Mouse (Mus musculus): ENCODE data around the gene Urad. TPM values are rescaled to one million over a fixed set of nuclear protein-coding genes. Genes with fewer than 3 reads are reported as not detected.

Urad gene
- polyA plus RNA-seq (2015; fragmentation: Nextera tagmentation; extraction: Ambion mirVana), result 2.6 TPM in 2 replicates

- H3K4me3 ChIP-seq (ENCODE audit: low read length), result no peak within 1 kb of the TSS
- ATAC-seq, result no peak
- no peaks in the 10 kb centered on the region for H3K36me3 ChIP-seq (ENCODE audit: control insufficient read depth, insufficient read depth, low read length)
- no peak within 1 kb of the TSS for H3K9ac ChIP-seq (ENCODE audit: low read depth, low read length)
- 59% methylated on average over 8 of the region's 8 CpGs for WGBS
- no peak within 1 kb of the TSS for H3K27ac ChIP-seq (ENCODE audit: low read length)
- no peak within 1 kb of the TSS for H3K4me2 ChIP-seq (ENCODE audit: low read depth, low read length)
- H3K9me3 ChIP-seq (ENCODE audit: control insufficient read depth, low read length), result no peaks in the 10 kb centered on the region
- 0 out of 2 replicates have a peak, but pooled peaks cover 3% of the 10 kb centered on the region for H3K4me1 ChIP-seq (ENCODE audit: control insufficient read depth, insufficient read depth, low read length)
- peaks cover 7% of the 10 kb centered on the region; the same call in 1 of the 2 replicates for H3K27me3 ChIP-seq (replicated peaks; ENCODE audit: control insufficient read depth, insufficient read depth, low read length)
Measured at GRCm38 (mm10) chr5:147322183-147322582, at the start of gene Urad. Gene Urad (minus strand): TSS chr5:147322440.

- H3K36me3 ChIP-seq (ENCODE audit: control insufficient read depth, insufficient read depth, low read length), result no peaks in the 10 kb centered on the region
- no peak overlapping the region for H3K9ac ChIP-seq (ENCODE audit: low read depth, low read length)
- WGBS, result 84% methylated on average over 8 of the region's 8 CpGs
- no peak overlapping the region for H3K4me3 ChIP-seq (ENCODE audit: low read length)
- ATAC-seq, result no peak
- no peaks in the 10 kb centered on the region for H3K27me3 ChIP-seq (replicated peaks; ENCODE audit: control insufficient read depth, insufficient read depth, low read length)
- no peaks in the 10 kb centered on the region for H3K9me3 ChIP-seq (ENCODE audit: control insufficient read depth, low read length)
- H3K4me2 ChIP-seq (ENCODE audit: low read depth, low read length), result no peak overlapping the region
- H3K4me1 ChIP-seq (ENCODE audit: control insufficient read depth, insufficient read depth, low read length), result no peaks in the 10 kb centered on the region
- no peak overlapping the region for H3K27ac ChIP-seq (ENCODE audit: low read length)
Measured at GRCm38 (mm10) chr5:147370276-147370675, 48.0 kb upstream of the Urad start.

- H3K4me2 ChIP-seq (ENCODE audit: low read depth, low read length), result no peak overlapping the region
- H3K27ac ChIP-seq (ENCODE audit: low read length), result no peak overlapping the region
- no peak for ATAC-seq
- no peaks in the 10 kb centered on the region for H3K9me3 ChIP-seq (ENCODE audit: control insufficient read depth, low read length)
- no peaks in the 10 kb centered on the region for H3K27me3 ChIP-seq (replicated peaks; ENCODE audit: control insufficient read depth, insufficient read depth, low read length)
- H3K4me3 ChIP-seq (ENCODE audit: low read length), result no peak overlapping the region
- WGBS, result 89% methylated on average over 6 of the region's 6 CpGs
- H3K9ac ChIP-seq (ENCODE audit: low read depth, low read length), result no peak overlapping the region
- no peaks in the 10 kb centered on the region for H3K4me1 ChIP-seq (ENCODE audit: control insufficient read depth, insufficient read depth, low read length)
- no peaks in the 10 kb centered on the region for H3K36me3 ChIP-seq (ENCODE audit: control insufficient read depth, insufficient read depth, low read length)
Measured at GRCm38 (mm10) chr5:147368221-147368620, 46.0 kb upstream of the Urad start.

- H3K4me2 ChIP-seq (ENCODE audit: low read depth, low read length), result no peak overlapping the region
- H3K9ac ChIP-seq (ENCODE audit: low read depth, low read length), result no peak overlapping the region
- H3K4me1 ChIP-seq (ENCODE audit: control insufficient read depth, insufficient read depth, low read length), result no peaks in the 10 kb centered on the region
- WGBS, result 48% methylated on average over 16 of the region's 16 CpGs
- no peaks in the 10 kb centered on the region for H3K36me3 ChIP-seq (ENCODE audit: control insufficient read depth, insufficient read depth, low read length)
- H3K9me3 ChIP-seq (ENCODE audit: control insufficient read depth, low read length), result no peaks in the 10 kb centered on the region
- H3K27me3 ChIP-seq (replicated peaks; ENCODE audit: control insufficient read depth, insufficient read depth, low read length), result no peaks in the 10 kb centered on the region
- no peak overlapping the region for H3K27ac ChIP-seq (ENCODE audit: low read length)
- no peak for ATAC-seq
- no peak overlapping the region for H3K4me3 ChIP-seq (ENCODE audit: low read length)
Measured at GRCm38 (mm10) chr5:147365995-147366765, 43.9 kb upstream of the Urad start.

DNA sequence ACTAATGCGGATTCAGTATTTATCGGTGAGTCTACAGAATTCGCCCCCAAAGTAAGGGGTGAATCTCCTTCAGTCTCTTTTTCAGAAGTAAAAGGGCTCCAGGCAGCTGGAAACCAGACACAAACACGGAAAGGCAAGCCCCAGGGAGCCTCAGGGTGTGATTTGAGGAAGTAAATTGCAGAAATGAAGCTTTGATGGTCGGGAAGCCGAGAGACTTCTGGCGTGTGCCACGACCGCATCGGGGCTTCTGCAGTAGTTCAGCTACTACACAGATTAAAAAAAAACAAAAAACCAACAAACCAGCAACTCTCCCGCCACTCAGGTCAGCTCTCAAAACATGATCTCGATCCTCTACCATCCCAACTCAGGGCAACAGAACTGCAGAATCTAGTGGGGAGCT is 40.8 kb upstream of the Urad start:
- 78% methylated on average over 12 of the region's 12 CpGs for WGBS
- ATAC-seq, result no peak
- no peak overlapping the region for H3K9ac ChIP-seq (ENCODE audit: low read depth, low read length)

DNA sequence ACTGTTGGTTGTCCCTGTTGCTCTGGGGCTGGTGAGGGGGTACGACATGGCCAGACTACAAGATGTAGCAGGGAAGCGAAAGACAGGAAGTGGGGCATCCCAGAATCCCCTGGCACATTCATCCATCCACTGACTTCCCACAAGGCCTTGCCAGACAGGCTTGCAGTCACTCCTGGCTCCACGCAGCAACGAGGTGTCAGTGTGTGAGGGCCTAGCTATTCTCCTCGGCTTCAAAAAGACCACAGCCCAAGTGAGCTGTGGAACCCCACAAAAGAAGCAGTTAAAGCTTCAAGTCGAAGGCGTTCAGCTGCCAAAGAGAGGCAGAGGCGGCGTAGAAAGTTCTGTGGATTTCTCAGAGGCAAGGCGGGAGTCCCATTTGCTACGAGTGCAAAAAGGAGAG is 36.2 kb upstream of the Urad start:
- Histone ChIP-seq H3K4me1 (ENCODE audit: control insufficient read depth, insufficient read depth, low read length) (no peaks in the 10 kb centered on the region), H3K36me3 (ENCODE audit: control insufficient read depth, insufficient read depth, low read length) (no peaks in the 10 kb centered on the region), H3K4me3 (ENCODE audit: low read length) (no peak overlapping the region), H3K9me3 (ENCODE audit: control insufficient read depth, low read length) (no peaks in the 10 kb centered on the region), H3K27ac (ENCODE audit: low read length) (no peak overlapping the region), H3K4me2 (ENCODE audit: low read depth, low read length) (no peak overlapping the region), H3K27me3 (replicated peaks; ENCODE audit: control insufficient read depth, insufficient read depth, low read length) (no peaks in the 10 kb centered on the region), H3K9ac (ENCODE audit: low read depth, low read length) (no peak overlapping the region)
- ATAC-seq, result no peak
- 87% methylated on average over 11 of the region's 11 CpGs for WGBS

More for the DNA sequence above, 40.8 kb upstream of the Urad start:
- no peak overlapping the region for H3K27ac ChIP-seq (ENCODE audit: low read length)
- no peaks in the 10 kb centered on the region for H3K9me3 ChIP-seq (ENCODE audit: control insufficient read depth, low read length)
- H3K27me3 ChIP-seq (replicated peaks; ENCODE audit: control insufficient read depth, insufficient read depth, low read length), result no peaks in the 10 kb centered on the region
- no peaks in the 10 kb centered on the region for H3K4me1 ChIP-seq (ENCODE audit: control insufficient read depth, insufficient read depth, low read length)
- no peak overlapping the region for H3K4me3 ChIP-seq (ENCODE audit: low read length)
- no peak overlapping the region for H3K4me2 ChIP-seq (ENCODE audit: low read depth, low read length)
- H3K36me3 ChIP-seq (ENCODE audit: control insufficient read depth, insufficient read depth, low read length), result no peaks in the 10 kb centered on the region

DNA sequence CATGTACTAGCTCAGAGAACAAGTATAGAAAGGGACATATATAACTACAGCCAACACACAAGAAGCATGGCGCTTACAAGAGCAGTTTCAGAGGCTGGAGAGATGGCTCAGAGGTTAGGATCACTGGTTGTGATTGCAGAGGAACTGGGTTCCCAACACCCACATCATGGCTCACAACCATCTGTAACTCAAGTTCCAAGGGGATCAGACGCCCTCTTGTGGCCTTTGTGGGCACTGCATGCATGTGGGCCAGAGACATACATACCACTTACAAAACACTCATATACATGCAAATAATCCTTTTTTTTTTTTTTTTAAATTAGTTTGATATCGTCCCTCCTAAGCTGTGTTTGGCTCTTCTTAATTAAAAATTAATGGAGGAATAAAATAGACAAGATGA is 35.3 kb upstream of the Urad start:
- Histone ChIP-seq H3K9me3 (ENCODE audit: control insufficient read depth, low read length) (no peaks in the 10 kb centered on the region), H3K27ac (ENCODE audit: low read length) (no peak overlapping the region), H3K4me1 (ENCODE audit: control insufficient read depth, insufficient read depth, low read length) (no peaks in the 10 kb centered on the region), H3K4me2 (ENCODE audit: low read depth, low read length) (no peak overlapping the region), H3K36me3 (ENCODE audit: control insufficient read depth, insufficient read depth, low read length) (no peaks in the 10 kb centered on the region), H3K9ac (ENCODE audit: low read depth, low read length) (no peak overlapping the region), H3K4me3 (ENCODE audit: low read length) (no peak overlapping the region), H3K27me3 (replicated peaks; ENCODE audit: control insufficient read depth, insufficient read depth, low read length) (no peaks in the 10 kb centered on the region)
- 43% methylated on average over 3 of the region's 3 CpGs for WGBS
- no peak for ATAC-seq

DNA sequence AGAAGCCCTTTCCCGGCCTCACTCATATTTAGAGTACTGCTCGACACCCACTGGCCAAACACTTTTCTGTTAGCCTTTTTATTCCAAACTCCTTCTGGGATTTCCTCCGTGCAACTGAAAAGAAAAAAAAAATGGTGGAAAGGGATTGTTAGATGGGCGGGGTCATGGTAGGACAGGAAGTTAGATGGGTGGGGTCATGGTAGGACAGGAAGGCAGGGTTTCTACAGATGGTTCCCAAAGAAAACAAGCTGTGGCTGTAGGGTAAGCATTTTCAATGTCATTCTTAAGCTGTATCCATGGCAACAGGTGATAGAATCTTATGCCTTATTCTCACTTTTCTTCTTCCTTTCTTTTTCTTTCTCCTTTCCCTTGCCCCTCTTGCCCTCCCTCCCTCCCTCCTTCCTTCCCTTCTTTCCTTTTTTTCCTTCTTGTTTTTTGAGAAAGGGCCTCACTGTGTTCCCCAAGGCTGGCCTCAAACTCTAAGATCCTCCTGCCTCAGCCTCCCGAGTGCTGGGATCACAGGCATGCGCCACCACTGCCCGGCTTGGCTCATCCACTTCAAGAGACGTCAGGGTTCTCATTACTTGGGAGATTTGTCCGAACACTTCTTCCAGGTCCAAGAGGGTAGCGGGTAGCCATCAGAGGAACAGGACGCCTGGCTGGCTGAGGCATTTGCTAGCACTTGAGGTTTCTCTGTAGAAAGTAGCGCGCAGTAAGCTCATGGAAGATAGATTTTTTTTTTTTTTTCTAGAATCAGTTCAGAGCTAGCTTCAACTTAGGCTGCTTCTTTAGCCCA is 34.2 kb upstream of the Urad start:
- Histone ChIP-seq H3K9me3 (ENCODE audit: control insufficient read depth, low read length) (no peaks in the 10 kb centered on the region), H3K4me1 (ENCODE audit: control insufficient read depth, insufficient read depth, low read length) (no peaks in the 10 kb centered on the region), H3K4me3 (ENCODE audit: low read length) (no peak overlapping the region), H3K27me3 (replicated peaks; ENCODE audit: control insufficient read depth, insufficient read depth, low read length) (no peaks in the 10 kb centered on the region), H3K27ac (ENCODE audit: low read length) (no peak overlapping the region), H3K36me3 (ENCODE audit: control insufficient read depth, insufficient read depth, low read length) (no peaks in the 10 kb centered on the region), H3K4me2 (ENCODE audit: low read depth, low read length) (no peak overlapping the region), H3K9ac (ENCODE audit: low read depth, low read length) (no peak overlapping the region)
- WGBS, result 91% methylated on average over 13 of the region's 13 CpGs
- no peak for ATAC-seq

GRCm38 (mm10) chr5:147355788-147356187 is 33.5 kb upstream of the Urad start:
- ATAC-seq, result no peak
- no peaks in the 10 kb centered on the region for H3K4me1 ChIP-seq (ENCODE audit: control insufficient read depth, insufficient read depth, low read length)
- 64% methylated on average over 3 of the region's 3 CpGs for WGBS

More at GRCm38 (mm10) chr5:147355788-147356187, 33.5 kb upstream of the Urad start:
- H3K27ac ChIP-seq (ENCODE audit: low read length), result no peak overlapping the region
- no peaks in the 10 kb centered on the region for H3K36me3 ChIP-seq (ENCODE audit: control insufficient read depth, insufficient read depth, low read length)
- no peak overlapping the region for H3K4me3 ChIP-seq (ENCODE audit: low read length)
- H3K9ac ChIP-seq (ENCODE audit: low read depth, low read length), result no peak overlapping the region
- H3K27me3 ChIP-seq (replicated peaks; ENCODE audit: control insufficient read depth, insufficient read depth, low read length), result no peaks in the 10 kb centered on the region
- H3K4me2 ChIP-seq (ENCODE audit: low read depth, low read length), result no peak overlapping the region
- no peaks in the 10 kb centered on the region for H3K9me3 ChIP-seq (ENCODE audit: control insufficient read depth, low read length)

All from intestine, embryonic 16.5 days (tissue).